Mouse (Mus musculus) CH12.LX (cell line): Measurements from ENCODE around the gene Blcap. TPM values are rescaled to one million over a fixed set of nuclear protein-coding genes. Genes with fewer than 3 reads are reported as not detected.

ENCODE experiments used
- DNase-seq: peaks from one replicate; pipeline ENCODE4 v3.0.0-alpha.2; 2013; ENCODE audit errors: extremely low read depth
- H3K27ac ChIP-seq: 2 replicates; pipeline ENCODE4 v1.5.1; 2012; ENCODE audit warnings: low read depth, mild to moderate bottlenecking, control low read depth, moderate library complexity; ENCODE audit not compliant: insufficient read depth
- H3K27me3 ChIP-seq: replicated peaks from 2 replicates; pipeline ENCODE3; 2012; ENCODE audit warnings: inconsistent platforms
- H3K36me3 ChIP-seq, 2 experiments: replicated peaks in 1 of 2; 2 replicates each; pipeline versions ENCODE3 to v1.6.1; 2012; ENCODE audit warnings: inconsistent platforms in 1 of 2, low read length in 1 of 2, mild to moderate bottlenecking in 1 of 2, mixed read lengths in 1 of 2, moderate library complexity in 1 of 2; ENCODE audit not compliant: control insufficient read depth in 1 of 2, insufficient read depth in 1 of 2
- H3K4me1 ChIP-seq, 2 experiments: 2 replicates each; pipeline ENCODE4 v1.6.1; 2012; ENCODE audit warnings: inconsistent platforms in 1 of 2, moderate library complexity in 1 of 2; ENCODE audit not compliant: insufficient read depth in 2 of 2, control insufficient read depth in 1 of 2
- H3K4me2 ChIP-seq: 2 replicates; pipeline ENCODE4 v1.6.1; 2012; ENCODE audit warnings: low read depth, mild to moderate bottlenecking, control low read depth; ENCODE audit not compliant: poor library complexity, insufficient read depth, severe bottlenecking
- H3K4me3 ChIP-seq, 3 experiments: fragments of 150-350 bp in 1 of 3; sonication (generic) in 1 of 3; replicated peaks in 1 of 3; 2 replicates each; pipeline versions ENCODE3 to v1.5.1; 2011 to 2012; ENCODE audit warnings: low read depth in 2 of 3, low read length in 2 of 3, mild to moderate bottlenecking in 2 of 3, moderate library complexity in 2 of 3, control low read depth in 1 of 3, improper control_type of control experiment in 1 of 3, inconsistent platforms in 1 of 3, mixed read lengths in 1 of 3; ENCODE audit not compliant: poor library complexity in 1 of 3
- H3K79me2 ChIP-seq: replicated peaks from 2 replicates; pipeline ENCODE4 v1.6.1; 2012; ENCODE audit warnings: mild to moderate bottlenecking, moderate library complexity; ENCODE audit not compliant: control insufficient read depth, poor library complexity, insufficient read depth, severe bottlenecking; ENCODE audit errors: extremely low read depth
- H3K9ac ChIP-seq: 2 replicates; pipeline ENCODE4 v1.6.1; 2012; ENCODE audit warnings: low read depth, mild to moderate bottlenecking, control low read depth, moderate library complexity; ENCODE audit not compliant: insufficient read depth
- H3K9me3 ChIP-seq: replicated peaks from 2 replicates; pipeline ENCODE3; 2012; ENCODE audit warnings: low read length, inconsistent platforms, mixed read lengths
- BHLHE40 ChIP-seq: IDR thresholded peaks from 2 replicates; pipeline ENCODE4 v1.6.1; 2011; ENCODE audit warnings: mild to moderate bottlenecking, low read depth, low read length, improper control_type of control experiment
- CHD1 ChIP-seq: IDR thresholded peaks from 2 replicates; pipeline ENCODE4 v1.6.1; 2012; ENCODE audit warnings: low read depth, low read length, improper control_type of control experiment, inconsistent platforms
- CHD2 ChIP-seq: IDR thresholded peaks from 2 replicates; pipeline ENCODE4 v1.6.1; 2011; ENCODE audit warnings: low read length, improper control_type of control experiment
- CTCF ChIP-seq, 2 experiments: IDR thresholded peaks in 1 of 2; conservative IDR thresholded peaks in 1 of 2; 2 replicates each; pipeline ENCODE4 v1.5.1; 2011 to 2012; ENCODE audit warnings: low read depth in 2 of 2, low read length in 2 of 2, improper control_type of control experiment in 1 of 2, inconsistent platforms in 1 of 2, mild to moderate bottlenecking in 1 of 2, moderate library complexity in 1 of 2
- E2F4 ChIP-seq: IDR thresholded peaks from 2 replicates; pipeline ENCODE4 v1.6.1; 2011; ENCODE audit warnings: low read depth, low read length, improper control_type of control experiment; ENCODE audit not compliant: insufficient replicate concordance
- ELF1 ChIP-seq: IDR thresholded peaks from 2 replicates; pipeline ENCODE4 v1.6.1; 2014; ENCODE audit warnings: low read depth, mild to moderate bottlenecking, inconsistent platforms, low read length, improper control_type of control experiment
- EP300 ChIP-seq: IDR thresholded peaks from 2 replicates; pipeline ENCODE4 v1.6.1; 2011; ENCODE audit warnings: low read length, improper control_type of control experiment
- ETS1 ChIP-seq: conservative IDR thresholded peaks from 2 replicates; pipeline ENCODE4 v1.6.1; 2012; ENCODE audit warnings: low read depth, mild to moderate bottlenecking, inconsistent platforms, low read length, improper control_type of control experiment, moderate library complexity
- GABPA ChIP-seq: IDR thresholded peaks from 2 replicates; pipeline ENCODE4 v1.6.1; 2012; ENCODE audit warnings: low read depth, low read length, improper control_type of control experiment, inconsistent platforms; ENCODE audit not compliant: insufficient replicate concordance
- HCFC1 ChIP-seq: IDR thresholded peaks from 2 replicates; pipeline ENCODE4 v1.6.1; 2012; ENCODE audit warnings: low read depth, mild to moderate bottlenecking, inconsistent platforms, low read length, improper control_type of control experiment
- IRF4 ChIP-seq: IDR thresholded peaks from 2 replicates; pipeline ENCODE4 v1.6.1; 2014; ENCODE audit warnings: low read depth, mild to moderate bottlenecking, inconsistent platforms, low read length, improper control_type of control experiment
- JUN ChIP-seq: IDR thresholded peaks from 2 replicates; pipeline ENCODE4 v1.6.1; 2011; ENCODE audit warnings: low read depth, mild to moderate bottlenecking, low read length, improper control_type of control experiment, moderate library complexity; ENCODE audit not compliant: insufficient read depth
- JUND ChIP-seq: conservative IDR thresholded peaks from 2 replicates; pipeline ENCODE4 v1.6.1; 2011; ENCODE audit warnings: low read depth, low read length, improper control_type of control experiment
- KAT2A ChIP-seq: IDR thresholded peaks from 2 replicates; pipeline ENCODE4 v1.6.1; 2012; ENCODE audit warnings: low read length, improper control_type of control experiment, inconsistent platforms; ENCODE audit not compliant: insufficient replicate concordance
- MAFK ChIP-seq: IDR thresholded peaks from 2 replicates; pipeline ENCODE4 v1.6.1; 2011; ENCODE audit warnings: low read length, improper control_type of control experiment; ENCODE audit not compliant: insufficient replicate concordance
- MAX ChIP-seq: IDR thresholded peaks from 2 replicates; pipeline ENCODE4 v1.6.1; 2011; ENCODE audit warnings: low read length, improper control_type of control experiment
- MAZ ChIP-seq: IDR thresholded peaks from 2 replicates; pipeline ENCODE4 v1.6.1; 2012; ENCODE audit warnings: low read depth, mild to moderate bottlenecking, inconsistent platforms, low read length, improper control_type of control experiment, moderate library complexity
- MEF2A ChIP-seq: IDR thresholded peaks from 2 replicates; pipeline ENCODE4 v1.6.1; 2014; ENCODE audit warnings: low read depth, mild to moderate bottlenecking, inconsistent platforms, low read length, improper control_type of control experiment, borderline replicate concordance
- MXI1 ChIP-seq: IDR thresholded peaks from 2 replicates; pipeline ENCODE4 v1.6.1; 2011; ENCODE audit warnings: mild to moderate bottlenecking, low read depth, low read length, improper control_type of control experiment
- MYC ChIP-seq: IDR thresholded peaks from 2 replicates; pipeline ENCODE4 v1.6.1; 2011; ENCODE audit warnings: low read depth, mild to moderate bottlenecking, improper control_type of control experiment, low read length
- NELFE ChIP-seq: IDR thresholded peaks from 2 replicates; pipeline ENCODE4 v1.6.1; 2011; ENCODE audit warnings: low read depth, low read length, improper control_type of control experiment
- NRF1 ChIP-seq: IDR thresholded peaks from 2 replicates; pipeline ENCODE4 v1.6.1; 2014; ENCODE audit warnings: low read depth, mild to moderate bottlenecking, inconsistent platforms, low read length, improper control_type of control experiment, moderate library complexity
- PAX5 ChIP-seq: IDR thresholded peaks from 2 replicates; pipeline ENCODE4 v1.6.1; 2012; ENCODE audit warnings: low read length, inconsistent platforms, mixed read lengths
- POLR2A ChIP-seq: IDR thresholded peaks from 2 replicates; pipeline ENCODE4 v1.6.1; 2011; ENCODE audit warnings: low read depth, mild to moderate bottlenecking, improper control_type of control experiment, low read length
- POLR2AphosphoS2 ChIP-seq: IDR thresholded peaks from 2 replicates; pipeline ENCODE4 v1.6.1; 2011; ENCODE audit warnings: low read depth, low read length, improper control_type of control experiment
- RAD21 ChIP-seq: IDR thresholded peaks from 2 replicates; pipeline ENCODE4 v1.6.1; 2011; ENCODE audit warnings: low read depth, mild to moderate bottlenecking, low read length, improper control_type of control experiment, moderate library complexity
- RCOR1 ChIP-seq: conservative IDR thresholded peaks from 2 replicates; pipeline ENCODE4 v1.6.1; 2012; ENCODE audit warnings: low read depth, mild to moderate bottlenecking, inconsistent platforms, low read length, improper control_type of control experiment
- SIN3A ChIP-seq: IDR thresholded peaks from 2 replicates; pipeline ENCODE4 v1.6.1; 2012; ENCODE audit warnings: low read length, improper control_type of control experiment, inconsistent platforms
- SMC3 ChIP-seq: IDR thresholded peaks from 2 replicates; pipeline ENCODE4 v1.6.1; 2011; ENCODE audit warnings: low read depth, low read length, improper control_type of control experiment
- TBP ChIP-seq: conservative IDR thresholded peaks from 2 replicates; pipeline ENCODE4 v1.6.1; 2011; ENCODE audit warnings: low read depth, low read length, improper control_type of control experiment
- TCF12 ChIP-seq: IDR thresholded peaks from 2 replicates; pipeline ENCODE4 v1.6.1; 2014; ENCODE audit warnings: low read depth, mild to moderate bottlenecking, inconsistent platforms, low read length, improper control_type of control experiment
- UBTF ChIP-seq: IDR thresholded peaks from 2 replicates; pipeline ENCODE4 v1.6.1; 2012; ENCODE audit warnings: low read depth, mild to moderate bottlenecking, inconsistent platforms, low read length, improper control_type of control experiment, moderate library complexity
- USF1 ChIP-seq: IDR thresholded peaks from 2 replicates; pipeline ENCODE4 v1.6.1; 2014; ENCODE audit warnings: low read depth, mild to moderate bottlenecking, inconsistent platforms, low read length, improper control_type of control experiment
- USF2 ChIP-seq: conservative IDR thresholded peaks from 2 replicates; pipeline ENCODE4 v1.6.1; 2011; ENCODE audit warnings: low read depth, low read length, improper control_type of control experiment
- ZC3H11A ChIP-seq: IDR thresholded peaks from 2 replicates; pipeline ENCODE4 v1.6.1; 2012; ENCODE audit warnings: low read depth, mild to moderate bottlenecking, inconsistent platforms, low read length, improper control_type of control experiment
- ZKSCAN1 ChIP-seq: IDR thresholded peaks from 2 replicates; pipeline ENCODE4 v1.6.1; 2012; ENCODE audit warnings: low read depth, inconsistent platforms, low read length, improper control_type of control experiment, borderline replicate concordance
- ZMIZ1 ChIP-seq: IDR thresholded peaks from 2 replicates; pipeline ENCODE4 v1.6.1; 2012; ENCODE audit warnings: low read depth, mild to moderate bottlenecking, inconsistent platforms, low read length, improper control_type of control experiment
- ZNF384 ChIP-seq: IDR thresholded peaks from 2 replicates; pipeline ENCODE4 v1.6.1; 2012; ENCODE audit warnings: low read depth, low read length, improper control_type of control experiment, inconsistent platforms
- dilution Hi-C: fragments of 300-500 bp; cut with MboI; formaldehyde crosslinking; loops from 2 replicates; pipeline ENCODE4 v1.14.3; 2020; ENCODE audit warnings: low sequenced_read_pairs; ENCODE audit not compliant: extremely low pct_unique_long_range_greater_than_20kb, extremely low pct_ligation_motif_present
- in situ Hi-C: fragments of 300-500 bp; cut with MboI; formaldehyde crosslinking; loops from 3 replicates; pipeline ENCODE4 v1.14.3; 2019; ENCODE audit warnings: low sequenced_read_pairs, low pct_ligation_motif_present, low pct_unique_long_range_greater_than_20kb, mixed read lengths
- polyA plus RNA-seq: library from polyadenylated mRNA; unstranded; fragments of >175 nt; gene quantifications from 2 replicates; pipeline ENCODE4 v1.2.1, GENCODE M21; 2012; ENCODE audit warnings: low read depth; ENCODE audit not compliant: insufficient read length
- total RNA-seq, 2 experiments: library from RNA; depleted of rRNA; stranded (reverse); fragments of 300-350 nt in 1 of 2; fragments of >200 nt in 1 of 2; gene quantifications; 2 replicates each; pipeline ENCODE4 v1.2.3; 2012 to 2014

Gene Blcap
- total and polyA plus RNA-seq, 3 experiments = 14.0 to 18.9 (median 16.0) TPM

DNA sequence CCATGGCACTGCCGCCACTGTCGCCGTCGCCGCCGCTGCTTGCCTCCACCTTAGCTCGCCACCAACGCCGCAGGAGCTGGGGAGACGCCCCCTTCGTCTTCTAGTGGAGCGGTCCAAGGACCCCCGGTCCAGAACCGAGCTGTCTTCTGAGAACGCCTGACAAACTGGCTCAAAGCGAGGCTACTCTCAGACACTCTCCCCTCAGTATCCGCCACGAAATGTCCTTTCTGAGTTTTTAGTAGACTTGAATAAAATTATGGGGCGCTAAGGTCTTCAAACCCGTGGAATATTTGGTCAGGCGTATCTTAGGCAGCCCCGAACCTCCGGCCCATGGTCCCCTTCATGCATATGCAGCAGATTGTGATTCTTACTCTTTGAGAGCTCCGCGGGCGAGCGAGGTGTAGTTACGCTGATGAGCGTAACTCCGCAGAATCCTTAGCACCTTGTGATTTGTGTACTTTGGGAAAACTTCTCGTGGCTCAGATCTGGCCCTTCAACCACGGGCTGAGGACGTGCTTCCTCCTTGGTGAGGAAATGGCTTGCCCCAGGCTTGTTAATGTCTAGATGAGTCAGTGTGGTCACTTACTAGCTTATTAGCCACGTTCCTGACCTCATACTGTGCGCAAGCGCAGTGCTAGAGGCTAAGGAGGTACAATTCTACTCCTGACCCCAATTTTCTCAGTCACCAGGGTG is 4.7 kb downstream of the Blcap start:
- peak overlapping the region; percentile 91 for H3K4me2 ChIP-seq
- H3K4me1 ChIP-seq = peaks cover 0 to 35% of the 10 kb centered on the region in 2 experiments; a peak in 2 of 4 replicates
- dilution Hi-C loops = no loop called here
- H3K4me3 ChIP-seq = peak overlapping the region; percentile 69 to 100 (median 100)
- H3K79me2 ChIP-seq = peaks cover 13% of the 10 kb centered on the region
- peaks cover 4 to 15% of the 10 kb centered on the region in 2 experiments for H3K36me3 ChIP-seq
- peaks cover 8% of the 10 kb centered on the region for H3K27me3 ChIP-seq
- in situ Hi-C loops = loop anchor here (5.0 to 25.0 kb wide), 2 partner anchors 84 to 429 kb away; partner anchors contain the start of gene Samhd1
- H3K9me3 ChIP-seq = peaks cover 4% of the 10 kb centered on the region
- H3K27ac ChIP-seq = peak overlapping the region; percentile 95
- TF ChIP-seq ZMIZ1 (peak; percentile 62; the same call in 1 of the 2 replicates), PAX5 (no peak), ETS1 (peak; percentile 47; the same call in 1 of the 2 replicates), EP300 (no peak), ZNF384 (no peak), KAT2A (0 out of 2 replicates have a peak, but pooled peaks have one; percentile 60), MXI1 (peak; percentile 87), TBP (peak; percentile 86), MAX (peak; percentile 100), SIN3A (peak; percentile 88), POLR2AphosphoS2 (peak; percentile 93; the same call in 1 of the 2 replicates), BHLHE40 (peak; percentile 75), MYC (peak; percentile 94), JUND (peak; percentile 33; the same call in 1 of the 2 replicates), ELF1 (peak; percentile 44; the same call in 1 of the 2 replicates), JUN (peak; percentile 40; the same call in 1 of the 2 replicates), HCFC1 (peak; percentile 87), NRF1 (peak; percentile 91), E2F4 (0 out of 2 replicates have a peak, but pooled peaks have one; percentile 28), RAD21 (no peak), GABPA (no peak), USF1 (no peak), CTCF (conservative IDR thresholded peaks at IDR 0.05 in 1 of 2, IDR thresholded peaks at IDR 0.05 in 1 of 2; ENCODE audit: low read depth in 2 of 2, low read length in 2 of 2) (no peak), USF2 (no peak), MEF2A (peak; percentile 63; the same call in 1 of the 2 replicates), UBTF (0 out of 2 replicates have a peak, but pooled peaks have one; percentile 10), CHD2 (no peak), RCOR1 (no peak), SMC3 (no peak), IRF4 (no peak), POLR2A (peak; percentile 98), CHD1 (no peak), ZC3H11A (no peak), NELFE (peak; percentile 96), MAZ (no peak), ZKSCAN1 (no peak), TCF12 (peak; percentile 67), MAFK (0 out of 2 replicates have a peak, but pooled peaks have one; percentile 4)
- DNase-seq = peak; percentile 87
- peak overlapping the region; percentile 98 for H3K9ac ChIP-seq
